Mouse (Mus musculus) embryonic facial prominence, embryonic 13.5 days (tissue): ENCODE data around the gene Snx29. TPM values are rescaled to one million over a fixed set of nuclear protein-coding genes. Genes with fewer than 3 reads are reported as not detected.

ENCODE experiments used
- ATAC-seq: fragments of 200-750 bp; cut with Nextera tagmentation; 2 replicates; pipeline ENCODE4 v1.8.0; 2017; ENCODE audit warnings: low read depth; ENCODE audit not compliant: insufficient number of reproducible peaks, insufficient read depth, low FRiP score, low TSS enrichment
- H3K27ac ChIP-seq: fragments of 300-500 bp; sonication (generic); 2 replicates; pipeline ENCODE4 v1.5.1; 2015; ENCODE audit warnings: moderate library complexity, mild to moderate bottlenecking, inconsistent platforms
- H3K27me3 ChIP-seq: fragments of 300-500 bp; sonication (generic); 2 replicates; pipeline ENCODE4 v1.6.1; 2015; ENCODE audit warnings: mild to moderate bottlenecking, inconsistent platforms
- H3K36me3 ChIP-seq: fragments of 300-500 bp; sonication (generic); 2 replicates; pipeline ENCODE4 v1.6.1; 2015; ENCODE audit warnings: mild to moderate bottlenecking, inconsistent platforms
- H3K4me1 ChIP-seq: fragments of 300-500 bp; sonication (generic); 2 replicates; pipeline ENCODE4 v1.6.1; 2015; ENCODE audit warnings: inconsistent platforms
- H3K4me2 ChIP-seq: fragments of 300-500 bp; sonication (generic); 2 replicates; pipeline ENCODE4 v1.6.1; 2015; ENCODE audit warnings: moderate library complexity, mild to moderate bottlenecking, inconsistent platforms
- H3K4me3 ChIP-seq: fragments of 300-500 bp; sonication (generic); 2 replicates; pipeline ENCODE4 v1.5.1; 2015; ENCODE audit warnings: mild to moderate bottlenecking, inconsistent platforms
- H3K9ac ChIP-seq: fragments of 300-500 bp; sonication (generic); 2 replicates; pipeline ENCODE4 v1.6.1; 2015; ENCODE audit warnings: mild to moderate bottlenecking, inconsistent platforms
- H3K9me3 ChIP-seq: fragments of 300-500 bp; sonication (generic); 2 replicates; pipeline ENCODE4 v1.6.1; 2016; ENCODE audit warnings: inconsistent platforms
- WGBS: fragments of 180-500 bp; shearing (Covaris S2); methylation state at CpG from one replicate; pipeline ENCODE4 v1.1.7; 2015; ENCODE audit warnings: mixed read lengths; 5-methylcytosine and 5-hydroxymethylcytosine counted together
- polyA plus RNA-seq: library from polyadenylated mRNA; unstranded; fragments of >200 nt; fragmentation: Nextera tagmentation; extraction: Ambion mirVana; gene quantifications from 2 replicates; pipeline ENCODE4 v1.2.1, GENCODE M21; 2015

The Snx29 gene
- polyA plus RNA-seq, 1 experiment from 2014 or later = 18.1 TPM

GRCm38 (mm10) chr16:11778715-11779460 is 456.2 kb downstream of the Snx29 start:
- H3K4me1 ChIP-seq = peaks cover 35% of the 10 kb centered on the region
- WGBS = 72% methylated on average over 9 of the region's 9 CpGs
- no peak overlapping the region for H3K9ac ChIP-seq
- H3K4me3 ChIP-seq = no peak overlapping the region
- H3K27me3 ChIP-seq = no peaks in the 10 kb centered on the region
- peak overlapping the region; percentile 57 for H3K27ac ChIP-seq
- H3K36me3 ChIP-seq = no peaks in the 10 kb centered on the region
- H3K4me2 ChIP-seq = peak overlapping the region; percentile 3; the same call in 1 of the 2 replicates
- no peak for ATAC-seq
- no peaks in the 10 kb centered on the region for H3K9me3 ChIP-seq

DNA sequence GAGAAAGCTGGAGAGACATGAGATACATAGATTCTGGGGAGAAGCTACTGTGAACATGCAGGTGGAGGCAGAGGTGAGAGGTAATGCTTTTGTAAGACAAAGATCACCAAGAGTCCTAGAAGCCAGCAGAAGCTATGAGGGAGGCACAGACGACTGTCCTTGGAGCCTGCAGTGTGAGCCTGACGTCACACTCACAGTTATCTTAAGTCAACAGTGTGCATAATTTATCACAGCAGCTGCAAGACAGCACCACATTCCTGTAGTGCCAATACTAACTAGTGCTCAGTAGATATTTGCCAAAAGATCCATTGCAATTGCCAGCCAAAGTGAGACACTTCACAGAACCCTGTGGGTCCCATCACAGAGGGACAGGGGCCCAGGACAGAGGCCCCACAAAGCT is 459.4 kb downstream of the Snx29 start:
- ATAC-seq = no peak
- peaks cover 40% of the 10 kb centered on the region for H3K4me1 ChIP-seq
- H3K36me3 ChIP-seq = no peaks in the 10 kb centered on the region
- H3K4me2 ChIP-seq = no peak overlapping the region
- no peaks in the 10 kb centered on the region for H3K27me3 ChIP-seq
- no peak overlapping the region for H3K4me3 ChIP-seq
- WGBS = 50% methylated on average over 2 of the region's 2 CpGs
- H3K9ac ChIP-seq = no peak overlapping the region
- no peaks in the 10 kb centered on the region for H3K9me3 ChIP-seq
- H3K27ac ChIP-seq = peak overlapping the region; percentile 73

DNA sequence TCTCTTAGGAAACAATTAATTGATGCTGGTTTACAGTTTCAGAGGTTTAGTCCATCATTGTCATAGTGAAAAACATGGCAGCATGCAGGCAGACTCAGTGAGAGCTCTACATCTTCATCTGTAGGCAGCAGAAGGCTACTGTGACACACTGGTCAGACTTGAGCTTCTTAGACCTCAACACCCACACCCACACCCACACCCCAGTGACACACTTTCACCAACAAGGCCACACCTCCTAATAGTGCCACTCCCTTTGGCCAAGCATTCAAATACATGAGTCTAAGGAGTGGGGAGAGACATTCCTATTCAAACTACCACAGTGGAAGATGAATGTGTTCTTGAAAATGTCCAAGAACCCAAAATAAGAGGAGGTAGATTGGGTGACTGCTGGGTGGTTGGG is 460.6 kb downstream of the Snx29 start:
- Histone ChIP-seq H3K27me3 (no peaks in the 10 kb centered on the region), H3K4me3 (no peak overlapping the region), H3K27ac (no peak overlapping the region), H3K36me3 (no peaks in the 10 kb centered on the region), H3K9me3 (no peaks in the 10 kb centered on the region), H3K4me2 (no peak overlapping the region), H3K4me1 (peaks cover 34% of the 10 kb centered on the region), H3K9ac (no peak overlapping the region)
- ATAC-seq = no peak

- peaks cover 24% of the 10 kb centered on the region for H3K4me1 ChIP-seq
- no peak overlapping the region for H3K4me3 ChIP-seq
- no peaks in the 10 kb centered on the region for H3K36me3 ChIP-seq
- WGBS = 63% methylated on average over 4 of the region's 4 CpGs
- no peaks in the 10 kb centered on the region for H3K9me3 ChIP-seq
- no peak for ATAC-seq
- H3K27ac ChIP-seq = no peak overlapping the region
- no peak overlapping the region for H3K9ac ChIP-seq
- H3K4me2 ChIP-seq = no peak overlapping the region
- H3K27me3 ChIP-seq = no peaks in the 10 kb centered on the region
Measured at GRCm38 (mm10) chr16:11784354-11784753, 461.6 kb downstream of the Snx29 start.

DNA sequence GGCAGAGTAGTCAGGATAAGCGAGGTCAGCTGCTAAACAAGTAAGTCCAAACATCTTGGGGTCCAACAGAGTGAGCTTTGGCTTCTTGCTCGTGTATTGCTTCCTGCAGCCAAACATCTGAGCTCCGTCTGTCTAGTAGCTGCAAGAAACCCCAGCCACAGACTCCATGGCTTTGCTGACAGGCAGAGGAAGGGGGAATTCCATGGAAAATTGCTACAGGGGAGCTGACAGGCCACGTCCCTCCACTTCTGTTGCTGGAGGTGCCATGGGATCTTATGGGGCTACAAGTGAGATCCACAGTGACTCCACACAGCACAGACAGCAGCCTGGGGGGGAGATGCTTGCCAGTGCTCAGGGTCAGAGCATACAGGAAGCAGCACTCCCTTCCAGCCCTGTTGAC is 463.1 kb downstream of the Snx29 start:
- WGBS = 56% methylated on average over 4 of the region's 4 CpGs
- no peak overlapping the region for H3K27ac ChIP-seq
- ATAC-seq = no peak

DNA sequence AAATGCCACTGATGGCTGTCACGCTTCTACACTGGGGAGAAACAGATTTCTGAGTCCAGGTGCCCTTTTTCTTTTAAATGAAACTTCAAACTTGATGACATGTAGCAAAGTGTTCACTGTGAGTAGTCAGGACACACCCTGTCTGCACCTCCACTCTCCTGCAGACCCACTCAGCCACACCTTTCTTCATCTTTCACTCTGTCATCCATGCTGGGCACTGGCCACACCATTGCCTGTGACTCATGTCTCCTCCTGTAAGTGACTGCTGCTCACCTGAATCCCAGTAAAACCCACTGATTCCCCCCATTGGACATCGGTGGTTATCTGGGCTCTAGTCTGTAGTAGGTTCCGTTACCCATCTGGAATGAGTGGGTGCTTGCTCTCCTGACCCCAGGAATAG is 467.8 kb downstream of the Snx29 start:
- ATAC-seq = no peak
- no peak overlapping the region for H3K4me2 ChIP-seq
- no peaks in the 10 kb centered on the region for H3K9me3 ChIP-seq
- no peak overlapping the region for H3K9ac ChIP-seq
- H3K4me3 ChIP-seq = no peak overlapping the region
- WGBS = 93% methylated on average over 3 of the region's 3 CpGs
- H3K27me3 ChIP-seq = no peaks in the 10 kb centered on the region
- no peak overlapping the region for H3K27ac ChIP-seq
- H3K36me3 ChIP-seq = no peaks in the 10 kb centered on the region
- H3K4me1 ChIP-seq = peaks cover 5% of the 10 kb centered on the region; the same call in 1 of the 2 replicates

More for the DNA sequence above, 463.1 kb downstream of the Snx29 start:
- no peak overlapping the region for H3K4me3 ChIP-seq
- no peaks in the 10 kb centered on the region for H3K27me3 ChIP-seq
- H3K9me3 ChIP-seq = no peaks in the 10 kb centered on the region
- no peaks in the 10 kb centered on the region for H3K36me3 ChIP-seq
- no peak overlapping the region for H3K4me2 ChIP-seq
- peaks cover 20% of the 10 kb centered on the region for H3K4me1 ChIP-seq
- H3K9ac ChIP-seq = no peak overlapping the region

- Histone ChIP-seq H3K4me3 (no peak overlapping the region), H3K9ac (no peak overlapping the region), H3K27me3 (no peaks in the 10 kb centered on the region), H3K4me1 (no peaks in the 10 kb centered on the region), H3K36me3 (no peaks in the 10 kb centered on the region), H3K9me3 (no peaks in the 10 kb centered on the region), H3K27ac (no peak overlapping the region), H3K4me2 (no peak overlapping the region)
- ATAC-seq = no peak
- 31% methylated on average over 2 of the region's 2 CpGs for WGBS
Measured at GRCm38 (mm10) chr16:11793391-11793790, 470.7 kb downstream of the Snx29 start.

- Histone ChIP-seq H3K27me3 (no peaks in the 10 kb centered on the region), H3K36me3 (no peaks in the 10 kb centered on the region)
- ATAC-seq = no peak
Measured at GRCm38 (mm10) chr16:11794628-11795027, 471.9 kb downstream of the Snx29 start.

GRCm38 (mm10) chr16:11795758-11796460 is 473.2 kb downstream of the Snx29 start:
- 71% methylated on average over 7 of the region's 7 CpGs for WGBS
- H3K27ac ChIP-seq = no peak overlapping the region
- no peaks in the 10 kb centered on the region for H3K9me3 ChIP-seq
- H3K36me3 ChIP-seq = no peaks in the 10 kb centered on the region
- H3K27me3 ChIP-seq = no peaks in the 10 kb centered on the region
- no peak overlapping the region for H3K4me2 ChIP-seq
- no peaks in the 10 kb centered on the region for H3K4me1 ChIP-seq
- no peak for ATAC-seq
- no peak overlapping the region for H3K9ac ChIP-seq
- H3K4me3 ChIP-seq = no peak overlapping the region

More at GRCm38 (mm10) chr16:11794628-11795027, 471.9 kb downstream of the Snx29 start:
- Histone ChIP-seq H3K4me3 (no peak overlapping the region), H3K27ac (no peak overlapping the region), H3K4me1 (no peaks in the 10 kb centered on the region), H3K4me2 (no peak overlapping the region), H3K9me3 (no peaks in the 10 kb centered on the region), H3K9ac (no peak overlapping the region)
- 82% methylated on average over 4 of the region's 4 CpGs for WGBS

GRCm38 (mm10) chr16:11801960-11802539 is 479.3 kb downstream of the Snx29 start:
- H3K4me3 ChIP-seq = no peak overlapping the region
- H3K4me1 ChIP-seq = no peaks in the 10 kb centered on the region
- peaks cover 15% of the 10 kb centered on the region for H3K36me3 ChIP-seq
- no peak for ATAC-seq
- WGBS = 95% methylated on average over 7 of the region's 7 CpGs
- H3K27me3 ChIP-seq = no peaks in the 10 kb centered on the region
- H3K4me2 ChIP-seq = no peak overlapping the region
- H3K27ac ChIP-seq = no peak overlapping the region
- no peaks in the 10 kb centered on the region for H3K9me3 ChIP-seq
- no peak overlapping the region for H3K9ac ChIP-seq
